Mouse (Mus musculus): Measurements from ENCODE around the gene Cnih3.

The Cnih3 gene

GRCm38 (mm10) chr1:181417937-181418523, 65.6 kb downstream of the Cnih3 start:
- 0 out of 2 replicates have a peak, but pooled peaks cover 2% of the 10 kb centered on the region for H3K27me3 ChIP-seq (ENCODE audit: insufficient read depth, low read length)
- H3K36me3 ChIP-seq (ENCODE audit: insufficient read depth, low read length): no peaks in the 10 kb centered on the region
- H3K9me3 ChIP-seq (ENCODE audit: low read length): no peaks in the 10 kb centered on the region
- TF ChIP-seq POU5F1 (IDR thresholded peaks at IDR 0.05; ENCODE audit: borderline replicate concordance, low read length) (no peak), NANOG (IDR thresholded peaks at IDR 0.05; ENCODE audit: borderline replicate concordance, low read length) (no peak), CTCF (conservative IDR thresholded peaks at IDR 0.05; ENCODE audit: low read length) (no peak)
- peaks cover 4% of the 10 kb centered on the region; the same call in 1 of the 2 replicates for H3K4me1 ChIP-seq (replicated peaks; ENCODE audit: low read depth, low read length)
- H3K4me3 ChIP-seq (replicated peaks; ENCODE audit: low read length): no peak overlapping the region

DNA sequence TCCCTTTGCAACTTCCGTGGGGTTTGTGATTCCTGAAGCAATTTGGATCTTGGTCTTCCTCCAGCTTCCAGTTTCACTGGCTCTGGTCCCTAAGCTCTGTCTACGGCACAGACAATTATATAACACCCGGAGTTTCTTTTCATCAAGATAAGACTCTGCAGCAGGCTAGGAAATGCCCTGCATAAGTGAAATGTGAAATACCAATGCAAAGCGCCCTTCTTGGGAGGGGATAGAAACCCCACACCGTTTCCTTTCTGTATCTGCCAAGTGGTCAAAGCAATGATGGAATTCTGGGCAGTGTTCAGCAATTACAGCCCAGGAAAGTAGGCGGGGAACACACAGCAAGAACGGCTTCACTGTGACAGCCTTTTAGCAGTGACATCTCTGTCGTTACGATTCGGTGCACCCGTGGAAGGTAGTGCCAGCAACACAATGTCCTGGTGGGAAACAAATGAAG, 67.7 kb downstream of the Cnih3 start:
- Histone ChIP-seq H3K4me1 (replicated peaks; ENCODE audit: low read depth, low read length) (peaks cover 4% of the 10 kb centered on the region; the same call in 1 of the 2 replicates), H3K36me3 (ENCODE audit: insufficient read depth, low read length) (no peaks in the 10 kb centered on the region), H3K27me3 (ENCODE audit: insufficient read depth, low read length) (0 out of 2 replicates have a peak, but pooled peaks cover 2% of the 10 kb centered on the region), H3K9me3 (ENCODE audit: low read length) (no peaks in the 10 kb centered on the region), H3K4me3 (replicated peaks; ENCODE audit: low read length) (no peak overlapping the region)
- no peak for TF ChIP-seq POU5F1 (IDR thresholded peaks at IDR 0.05; ENCODE audit: borderline replicate concordance, low read length)
- TF ChIP-seq NANOG (IDR thresholded peaks at IDR 0.05; ENCODE audit: borderline replicate concordance, low read length): no peak
- TF ChIP-seq CTCF (conservative IDR thresholded peaks at IDR 0.05; ENCODE audit: low read length): no peak

GRCm38 (mm10) chr1:181422796-181423195, 70.4 kb downstream of the Cnih3 start:
- Histone ChIP-seq H3K4me1 (replicated peaks; ENCODE audit: low read depth, low read length) (peaks cover 9% of the 10 kb centered on the region), H3K4me3 (replicated peaks; ENCODE audit: low read length) (no peak overlapping the region), H3K9me3 (ENCODE audit: low read length) (no peaks in the 10 kb centered on the region), H3K36me3 (ENCODE audit: insufficient read depth, low read length) (no peaks in the 10 kb centered on the region), H3K27me3 (ENCODE audit: insufficient read depth, low read length) (peaks cover 12% of the 10 kb centered on the region; the same call in 1 of the 2 replicates)
- TF ChIP-seq CTCF (conservative IDR thresholded peaks at IDR 0.05; ENCODE audit: low read length): no peak
- TF ChIP-seq POU5F1 (IDR thresholded peaks at IDR 0.05; ENCODE audit: borderline replicate concordance, low read length): no peak
- TF ChIP-seq NANOG (IDR thresholded peaks at IDR 0.05; ENCODE audit: borderline replicate concordance, low read length): no peak

- H3K4me1 ChIP-seq (replicated peaks; ENCODE audit: low read depth, low read length): peaks cover 5% of the 10 kb centered on the region; the same call in 1 of the 2 replicates
- TF ChIP-seq POU5F1 (IDR thresholded peaks at IDR 0.05; ENCODE audit: borderline replicate concordance, low read length) (no peak), CTCF (conservative IDR thresholded peaks at IDR 0.05; ENCODE audit: low read length) (no peak), NANOG (IDR thresholded peaks at IDR 0.05; ENCODE audit: borderline replicate concordance, low read length) (no peak)
These were observed 72.5 kb downstream of the Cnih3 start for GRCm38 (mm10) chr1:181424922-181425321.

DNA sequence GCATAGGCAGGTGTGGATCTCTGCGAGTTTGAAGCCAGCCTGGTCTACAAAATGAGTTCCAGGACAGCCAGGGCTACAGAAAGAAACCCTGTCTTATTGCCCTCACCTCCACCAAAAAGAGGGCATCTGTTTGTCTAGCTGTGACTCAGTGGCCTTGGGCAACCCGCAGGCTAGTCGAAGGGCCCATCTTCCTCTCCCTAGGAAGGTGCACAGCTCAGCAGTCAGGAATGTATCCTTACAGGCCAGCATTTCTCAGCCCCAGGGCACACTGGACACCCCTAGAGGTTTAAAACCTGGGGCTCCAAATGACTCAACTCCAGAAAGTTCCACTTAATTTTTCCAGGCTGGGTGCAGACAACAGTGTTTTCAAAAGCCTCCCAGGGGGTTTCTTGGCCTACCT, 73.0 kb downstream of the Cnih3 start:
- Histone ChIP-seq H3K27me3 (ENCODE audit: insufficient read depth, low read length) (peaks cover 12% of the 10 kb centered on the region; the same call in 1 of the 2 replicates), H3K36me3 (ENCODE audit: insufficient read depth, low read length) (no peaks in the 10 kb centered on the region), H3K9me3 (ENCODE audit: low read length) (no peaks in the 10 kb centered on the region), H3K4me3 (replicated peaks; ENCODE audit: low read length) (no peak overlapping the region), H3K4me1 (replicated peaks; ENCODE audit: low read depth, low read length) (peaks cover 5% of the 10 kb centered on the region; the same call in 1 of the 2 replicates)
- no peak for TF ChIP-seq CTCF (conservative IDR thresholded peaks at IDR 0.05; ENCODE audit: low read length)
- TF ChIP-seq NANOG (IDR thresholded peaks at IDR 0.05; ENCODE audit: borderline replicate concordance, low read length): no peak
- no peak for TF ChIP-seq POU5F1 (IDR thresholded peaks at IDR 0.05; ENCODE audit: borderline replicate concordance, low read length)

More at GRCm38 (mm10) chr1:181424922-181425321, 72.5 kb downstream of the Cnih3 start:
- peaks cover 12% of the 10 kb centered on the region; the same call in 1 of the 2 replicates for H3K27me3 ChIP-seq (ENCODE audit: insufficient read depth, low read length)
- H3K9me3 ChIP-seq (ENCODE audit: low read length): no peaks in the 10 kb centered on the region
- no peaks in the 10 kb centered on the region for H3K36me3 ChIP-seq (ENCODE audit: insufficient read depth, low read length)
- H3K4me3 ChIP-seq (replicated peaks; ENCODE audit: low read length): no peak overlapping the region

DNA sequence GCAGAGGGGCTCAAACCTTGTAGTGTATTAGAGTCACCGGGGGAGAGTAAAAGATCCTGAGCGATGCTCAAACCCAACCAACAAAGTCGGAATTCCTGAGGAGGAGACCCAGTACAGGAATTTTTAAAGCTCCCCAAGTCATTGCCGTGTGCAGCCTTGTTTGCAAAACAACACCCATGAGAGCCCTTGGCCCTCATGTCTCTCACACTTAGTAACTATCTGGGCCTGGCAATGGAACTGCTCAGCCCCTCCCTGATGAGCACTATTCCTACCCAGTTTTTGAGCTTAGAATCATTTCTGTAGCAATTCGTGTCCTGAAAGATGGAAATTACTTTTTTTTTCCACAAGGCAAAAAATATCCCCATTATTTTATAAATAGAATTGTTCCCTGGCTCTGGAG, 74.0 kb downstream of the Cnih3 start:
- H3K27me3 ChIP-seq (ENCODE audit: insufficient read depth, low read length): peaks cover 10% of the 10 kb centered on the region; the same call in 1 of the 2 replicates
- no peaks in the 10 kb centered on the region for H3K36me3 ChIP-seq (ENCODE audit: insufficient read depth, low read length)
- no peaks in the 10 kb centered on the region for H3K9me3 ChIP-seq (ENCODE audit: low read length)
- no peak overlapping the region for H3K4me3 ChIP-seq (replicated peaks; ENCODE audit: low read length)
- H3K4me1 ChIP-seq (replicated peaks; ENCODE audit: low read depth, low read length): peaks cover 5% of the 10 kb centered on the region; the same call in 1 of the 2 replicates
- TF ChIP-seq CTCF (conservative IDR thresholded peaks at IDR 0.05; ENCODE audit: low read length) (no peak), POU5F1 (IDR thresholded peaks at IDR 0.05; ENCODE audit: borderline replicate concordance, low read length) (no peak), NANOG (IDR thresholded peaks at IDR 0.05; ENCODE audit: borderline replicate concordance, low read length) (no peak)

DNA sequence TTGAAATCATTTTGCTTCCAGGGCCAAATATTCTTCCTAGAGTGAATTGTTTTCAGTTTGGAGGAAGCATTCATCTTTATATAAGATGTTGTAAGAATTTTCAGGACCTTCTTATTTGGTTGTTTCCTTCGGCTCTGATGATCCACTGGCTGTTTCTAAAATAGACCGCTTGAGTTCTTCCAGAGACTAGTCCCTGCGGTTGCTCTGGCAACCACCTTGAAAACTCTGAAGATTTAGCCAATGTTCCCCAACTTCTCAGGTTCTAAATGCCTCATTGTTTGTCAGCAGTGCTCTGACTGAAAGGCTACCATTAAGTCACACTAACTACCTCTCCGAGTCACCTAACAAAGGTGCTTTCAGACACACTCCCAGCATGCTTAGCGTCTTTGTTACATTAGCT, 80.8 kb downstream of the Cnih3 start:
- Histone ChIP-seq H3K9me3 (ENCODE audit: low read length) (peaks cover 5% of the 10 kb centered on the region; the same call in 1 of the 2 replicates), H3K27me3 (ENCODE audit: insufficient read depth, low read length) (peaks cover 3% of the 10 kb centered on the region; the same call in 1 of the 2 replicates), H3K4me3 (replicated peaks; ENCODE audit: low read length) (no peak overlapping the region), H3K36me3 (ENCODE audit: insufficient read depth, low read length) (no peaks in the 10 kb centered on the region), H3K4me1 (replicated peaks; ENCODE audit: low read depth, low read length) (no peaks in the 10 kb centered on the region)
- TF ChIP-seq CTCF (conservative IDR thresholded peaks at IDR 0.05; ENCODE audit: low read length): no peak
- TF ChIP-seq POU5F1 (IDR thresholded peaks at IDR 0.05; ENCODE audit: borderline replicate concordance, low read length): no peak
- TF ChIP-seq NANOG (IDR thresholded peaks at IDR 0.05; ENCODE audit: borderline replicate concordance, low read length): no peak

- H3K9me3 ChIP-seq (ENCODE audit: low read length): peaks cover 24% of the 10 kb centered on the region
- TF ChIP-seq CTCF (conservative IDR thresholded peaks at IDR 0.05; ENCODE audit: low read length): no peak
- peaks cover 3% of the 10 kb centered on the region; the same call in 1 of the 2 replicates for H3K27me3 ChIP-seq (ENCODE audit: insufficient read depth, low read length)
- H3K4me1 ChIP-seq (replicated peaks; ENCODE audit: low read depth, low read length): no peaks in the 10 kb centered on the region
- no peaks in the 10 kb centered on the region for H3K36me3 ChIP-seq (ENCODE audit: insufficient read depth, low read length)
- no peak overlapping the region for H3K4me3 ChIP-seq (replicated peaks; ENCODE audit: low read length)
These were observed 83.0 kb downstream of the Cnih3 start for GRCm38 (mm10) chr1:181435414-181435813.

Measured in E14TG2a.4 (cell line).